Mouse (Mus musculus): ENCODE data around the gene Fastkd5.

DNA sequence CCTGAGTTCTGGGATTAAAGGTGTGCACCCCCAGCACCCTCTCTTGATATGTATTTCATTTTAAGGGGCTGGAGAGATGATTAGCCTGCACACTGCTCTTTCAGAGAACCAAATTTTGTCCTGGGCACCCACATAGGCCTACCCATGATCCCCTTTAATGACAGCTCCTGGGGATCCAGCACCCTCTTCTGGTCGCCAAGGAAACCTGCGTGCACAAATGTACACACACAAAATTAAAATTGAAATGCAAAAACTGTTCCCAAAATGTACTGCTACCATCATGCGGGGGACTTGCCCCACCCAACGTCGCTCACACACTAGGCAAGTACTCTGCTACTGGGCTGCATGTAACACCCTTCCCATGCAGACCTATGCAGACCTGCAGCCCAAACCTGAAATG, 54.9 kb downstream of the Fastkd5 start:
- TF ChIP-seq GATA1 (IDR thresholded peaks at IDR 0.05; ENCODE audit: borderline replicate concordance, low read length) (no peak), FLI1 (IDR thresholded peaks at IDR 0.05; ENCODE audit: low read length) (no peak)

Data from megakaryocyte, embryonic 14.5 days (primary cell).